Mouse (Mus musculus) hindbrain, embryonic 13.5 days (tissue): ENCODE data around the gene Ctnna2. TPM values are rescaled to one million over a fixed set of nuclear protein-coding genes. Genes with fewer than 3 reads are reported as not detected.
A peak's percentile ranks its signal among the peaks of the same experiment; 100 is the strongest.

ENCODE experiments used
- ATAC-seq: fragments of 200-750 bp; cut with Nextera tagmentation; 2 replicates; pipeline ENCODE4 v1.8.0; 2017; ENCODE audit warnings: moderate TSS enrichment; ENCODE audit not compliant: low FRiP score
- H3K27ac ChIP-seq: fragments of 300-500 bp; sonication (generic); 2 replicates; pipeline ENCODE4 v1.5.1; 2015; ENCODE audit warnings: inconsistent platforms, mild to moderate bottlenecking, moderate library complexity
- H3K27me3 ChIP-seq: fragments of 300-500 bp; sonication (generic); 2 replicates; pipeline ENCODE4 v1.6.1; 2015; ENCODE audit warnings: mild to moderate bottlenecking, inconsistent platforms
- H3K36me3 ChIP-seq: fragments of 300-500 bp; sonication (generic); 2 replicates; pipeline ENCODE4 v1.6.1; 2015; ENCODE audit warnings: mild to moderate bottlenecking, inconsistent platforms
- H3K4me1 ChIP-seq: fragments of 300-500 bp; sonication (generic); replicated peaks from 2 replicates; pipeline ENCODE4 v1.6.1; 2015; ENCODE audit warnings: inconsistent platforms
- H3K4me2 ChIP-seq: fragments of 300-500 bp; sonication (generic); 2 replicates; pipeline ENCODE4 v1.6.1; 2015; ENCODE audit warnings: inconsistent platforms, mild to moderate bottlenecking, moderate library complexity
- H3K4me3 ChIP-seq: fragments of 300-500 bp; sonication (generic); 2 replicates; pipeline ENCODE4 v1.5.1; 2015; ENCODE audit warnings: mild to moderate bottlenecking, inconsistent platforms
- H3K9ac ChIP-seq: fragments of 300-500 bp; sonication (generic); 2 replicates; pipeline ENCODE4 v1.6.1; 2015; ENCODE audit warnings: mild to moderate bottlenecking, inconsistent platforms
- H3K9me3 ChIP-seq: fragments of 300-500 bp; sonication (generic); 2 replicates; pipeline ENCODE4 v1.6.1; 2016; ENCODE audit warnings: inconsistent platforms
- WGBS: fragments of 180-500 bp; shearing (Covaris S2); methylation state at CpG from one replicate; pipeline ENCODE4 v1.1.7; 2015; 5-methylcytosine and 5-hydroxymethylcytosine counted together
- polyA plus RNA-seq: library from polyadenylated mRNA; unstranded; fragments of >200 nt; fragmentation: Nextera tagmentation; extraction: Ambion mirVana; gene quantifications from 2 replicates; pipeline ENCODE4 v1.2.1, GENCODE M21; 2015

Ctnna2 gene
- polyA plus RNA-seq, 1 experiment from 2014 or later: 136 TPM

GRCm38 (mm10) chr6:77650127-77650526, 329.4 kb downstream of the Ctnna2 start:
- Histone ChIP-seq H3K27me3 (no peaks in the 10 kb centered on the region), H3K4me2 (no peak overlapping the region), H3K36me3 (no peaks in the 10 kb centered on the region), H3K9me3 (no peaks in the 10 kb centered on the region), H3K4me3 (no peak overlapping the region), H3K9ac (no peak overlapping the region), H3K4me1 (0 out of 2 replicates have a peak, but pooled peaks cover 2% of the 10 kb centered on the region), H3K27ac (no peak overlapping the region)
- peak; percentile 55 for ATAC-seq
- WGBS: 11% methylated on average over 6 of the region's 6 CpGs

- H3K9me3 ChIP-seq: no peaks in the 10 kb centered on the region
- no peak for ATAC-seq
- no peak overlapping the region for H3K27ac ChIP-seq
- no peaks in the 10 kb centered on the region for H3K4me1 ChIP-seq
- H3K4me3 ChIP-seq: no peak overlapping the region
- no peak overlapping the region for H3K4me2 ChIP-seq
- H3K36me3 ChIP-seq: peaks cover 6% of the 10 kb centered on the region
- H3K9ac ChIP-seq: no peak overlapping the region
- WGBS: 81% methylated on average over 4 of the region's 4 CpGs
- no peaks in the 10 kb centered on the region for H3K27me3 ChIP-seq
Observed at GRCm38 (mm10) chr6:77644591-77644990, 334.9 kb downstream of the Ctnna2 start.

GRCm38 (mm10) chr6:77638784-77639183, 340.7 kb downstream of the Ctnna2 start:
- no peak for ATAC-seq
- Histone ChIP-seq H3K27me3 (no peaks in the 10 kb centered on the region), H3K4me2 (no peak overlapping the region), H3K36me3 (peaks cover 14% of the 10 kb centered on the region), H3K4me3 (no peak overlapping the region), H3K9me3 (no peaks in the 10 kb centered on the region), H3K9ac (no peak overlapping the region), H3K4me1 (no peaks in the 10 kb centered on the region), H3K27ac (no peak overlapping the region)
- 78% methylated on average over 2 of the region's 2 CpGs for WGBS

DNA sequence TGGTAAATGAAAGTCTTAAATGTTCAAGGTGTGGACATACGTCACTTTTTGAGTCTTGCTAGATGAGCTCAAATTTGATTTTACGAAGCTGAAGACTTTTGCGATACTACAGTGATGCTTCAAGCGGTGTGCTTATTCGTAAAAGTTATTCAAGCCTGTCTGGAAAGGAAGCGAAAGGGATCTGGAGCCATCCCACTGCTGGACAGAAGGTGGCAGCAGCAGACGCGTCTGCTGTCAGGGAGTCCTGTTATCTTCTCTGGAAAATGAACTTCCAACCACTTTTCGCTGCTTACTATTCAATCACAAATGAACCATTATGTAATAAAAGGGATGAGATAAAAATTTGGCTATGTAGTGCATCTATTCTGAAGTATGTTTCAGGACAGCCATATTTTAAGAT, 345.5 kb downstream of the Ctnna2 start:
- Histone ChIP-seq H3K9ac (no peak overlapping the region), H3K9me3 (no peaks in the 10 kb centered on the region), H3K4me3 (no peak overlapping the region), H3K27ac (no peak overlapping the region), H3K4me1 (no peaks in the 10 kb centered on the region), H3K4me2 (no peak overlapping the region), H3K27me3 (no peaks in the 10 kb centered on the region), H3K36me3 (peaks cover 8% of the 10 kb centered on the region)
- ATAC-seq: 0 out of 2 replicates have a peak, but pooled peaks have one; percentile 54
- WGBS: 29% methylated on average over 9 of the region's 9 CpGs

- no peaks in the 10 kb centered on the region for H3K36me3 ChIP-seq
- no peak overlapping the region for H3K9ac ChIP-seq
- H3K9me3 ChIP-seq: no peaks in the 10 kb centered on the region
- no peaks in the 10 kb centered on the region for H3K27me3 ChIP-seq
- H3K27ac ChIP-seq: no peak overlapping the region
- no peak overlapping the region for H3K4me2 ChIP-seq
- no peak overlapping the region for H3K4me3 ChIP-seq
- WGBS: 48% methylated on average over 7 of the region's 7 CpGs
- ATAC-seq: peak; percentile 83
- H3K4me1 ChIP-seq: no peaks in the 10 kb centered on the region
Observed at GRCm38 (mm10) chr6:77628573-77629192, 350.8 kb downstream of the Ctnna2 start.

GRCm38 (mm10) chr6:77604642-77605392, 374.7 kb downstream of the Ctnna2 start:
- Histone ChIP-seq H3K4me3 (no peak overlapping the region), H3K4me1 (no peaks in the 10 kb centered on the region), H3K27me3 (no peaks in the 10 kb centered on the region), H3K36me3 (no peaks in the 10 kb centered on the region; the same call in 1 of the 2 replicates), H3K4me2 (no peak overlapping the region), H3K9me3 (no peaks in the 10 kb centered on the region), H3K27ac (no peak overlapping the region), H3K9ac (no peak overlapping the region)
- 92% methylated on average over 14 of the region's 14 CpGs for WGBS
- ATAC-seq: no peak

DNA sequence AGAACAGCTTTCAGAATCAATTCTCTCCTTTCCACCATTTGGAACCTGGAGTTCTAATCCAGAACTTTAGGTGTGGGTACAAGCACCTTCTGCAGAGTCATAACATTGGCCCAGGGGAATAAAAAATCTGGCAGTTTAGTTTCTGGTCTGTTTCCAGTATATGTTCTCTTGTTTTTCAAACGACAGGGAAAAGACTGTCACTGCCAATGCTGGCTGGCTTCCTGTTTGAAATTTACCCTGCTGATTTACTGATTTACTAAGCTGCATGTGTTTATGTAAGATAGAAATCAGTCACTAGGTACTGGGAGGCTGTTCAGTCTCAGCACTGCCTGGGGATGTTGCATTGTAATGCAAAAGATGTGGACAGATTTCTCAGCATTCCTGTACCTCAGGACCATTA, 375.6 kb downstream of the Ctnna2 start:
- no peak for ATAC-seq
- Histone ChIP-seq H3K36me3 (no peaks in the 10 kb centered on the region; the same call in 1 of the 2 replicates), H3K9ac (no peak overlapping the region), H3K4me3 (no peak overlapping the region), H3K4me2 (no peak overlapping the region), H3K9me3 (no peaks in the 10 kb centered on the region), H3K27ac (no peak overlapping the region), H3K4me1 (no peaks in the 10 kb centered on the region), H3K27me3 (no peaks in the 10 kb centered on the region)
- 42% methylated on average over 1 of the region's 1 CpGs for WGBS

GRCm38 (mm10) chr6:77599244-77599643, 380.3 kb downstream of the Ctnna2 start:
- Histone ChIP-seq H3K4me2 (no peak overlapping the region), H3K4me1 (no peaks in the 10 kb centered on the region), H3K4me3 (no peak overlapping the region), H3K9ac (no peak overlapping the region), H3K27ac (no peak overlapping the region), H3K36me3 (no peaks in the 10 kb centered on the region), H3K27me3 (no peaks in the 10 kb centered on the region), H3K9me3 (no peaks in the 10 kb centered on the region)
- 61% methylated on average over 2 of the region's 2 CpGs for WGBS
- ATAC-seq: no peak

GRCm38 (mm10) chr6:77582568-77582967, 396.9 kb downstream of the Ctnna2 start:
- Histone ChIP-seq H3K4me3 (no peak overlapping the region), H3K27ac (no peak overlapping the region), H3K27me3 (no peaks in the 10 kb centered on the region), H3K4me1 (no peaks in the 10 kb centered on the region), H3K9ac (no peak overlapping the region), H3K36me3 (no peaks in the 10 kb centered on the region), H3K9me3 (no peaks in the 10 kb centered on the region), H3K4me2 (no peak overlapping the region)
- 45% methylated on average over 4 of the region's 4 CpGs for WGBS
- no peak for ATAC-seq

GRCm38 (mm10) chr6:77580926-77581325, 398.6 kb downstream of the Ctnna2 start:
- no peaks in the 10 kb centered on the region for H3K4me1 ChIP-seq
- no peak overlapping the region for H3K4me3 ChIP-seq
- H3K4me2 ChIP-seq: no peak overlapping the region
- H3K27me3 ChIP-seq: no peaks in the 10 kb centered on the region
- H3K27ac ChIP-seq: no peak overlapping the region
- no peak for ATAC-seq
- H3K36me3 ChIP-seq: no peaks in the 10 kb centered on the region
- no peaks in the 10 kb centered on the region for H3K9me3 ChIP-seq
- no peak overlapping the region for H3K9ac ChIP-seq

GRCm38 (mm10) chr6:77578612-77579011, 400.9 kb downstream of the Ctnna2 start:
- no peaks in the 10 kb centered on the region for H3K27me3 ChIP-seq
- H3K36me3 ChIP-seq: no peaks in the 10 kb centered on the region
- no peak for ATAC-seq
- H3K4me1 ChIP-seq: no peaks in the 10 kb centered on the region
- no peak overlapping the region for H3K27ac ChIP-seq
- 73% methylated on average over 1 of the region's 1 CpGs for WGBS
- H3K9me3 ChIP-seq: no peaks in the 10 kb centered on the region
- H3K9ac ChIP-seq: no peak overlapping the region
- H3K4me3 ChIP-seq: no peak overlapping the region
- H3K4me2 ChIP-seq: no peak overlapping the region

DNA sequence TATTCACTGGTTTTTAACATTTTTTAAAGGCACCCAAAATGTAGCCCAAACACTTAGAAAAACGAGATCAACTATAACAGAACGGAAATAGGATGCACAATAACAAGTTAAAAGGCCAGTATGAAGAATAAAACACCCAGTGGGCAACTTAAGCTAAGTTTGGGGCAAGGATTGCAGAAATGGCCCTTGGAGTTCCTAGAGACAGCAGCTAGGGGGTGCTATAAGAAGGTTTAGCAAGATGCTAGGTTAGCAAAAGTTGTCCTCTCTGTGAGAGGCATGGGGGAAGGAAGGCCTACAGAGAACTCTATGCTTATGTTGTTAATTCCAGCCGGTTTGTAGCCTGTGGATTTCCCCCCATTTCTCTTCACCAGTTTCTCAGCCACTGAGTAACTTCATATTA, 401.9 kb downstream of the Ctnna2 start:
- Histone ChIP-seq H3K4me3 (no peak overlapping the region), H3K27ac (no peak overlapping the region), H3K36me3 (no peaks in the 10 kb centered on the region), H3K27me3 (no peaks in the 10 kb centered on the region), H3K9ac (no peak overlapping the region), H3K4me2 (no peak overlapping the region), H3K9me3 (no peaks in the 10 kb centered on the region), H3K4me1 (no peaks in the 10 kb centered on the region)
- no peak for ATAC-seq
- 65% methylated on average over 3 of the region's 3 CpGs for WGBS

- Histone ChIP-seq H3K27ac (no peak overlapping the region), H3K36me3 (no peaks in the 10 kb centered on the region), H3K27me3 (no peaks in the 10 kb centered on the region), H3K4me1 (no peaks in the 10 kb centered on the region), H3K4me2 (no peak overlapping the region), H3K4me3 (no peak overlapping the region), H3K9me3 (no peaks in the 10 kb centered on the region), H3K9ac (no peak overlapping the region)
- ATAC-seq: 0 out of 2 replicates have a peak, but pooled peaks have one; percentile 32
- WGBS: 56% methylated on average over 3 of the region's 3 CpGs
Observed at GRCm38 (mm10) chr6:77572614-77573013, 406.9 kb downstream of the Ctnna2 start.
